Mouse (Mus musculus) embryonic facial prominence, embryonic 10.5 days (tissue): Measurements from ENCODE around the gene Rbms3. TPM values are rescaled to one million over a fixed set of nuclear protein-coding genes. Genes with fewer than 3 reads are reported as not detected.

Source experiments
- DNase-seq: peaks from one replicate; pipeline ENCODE4 v3.0.0-alpha.2; 2017; ENCODE audit warnings: low spot score
- H3K27ac ChIP-seq: fragments of 300-500 bp; sonication (generic); replicated peaks from 2 replicates; pipeline ENCODE4 v1.5.1; 2016; ENCODE audit warnings: mild to moderate bottlenecking
- H3K27me3 ChIP-seq: fragments of 300-500 bp; sonication (generic); replicated peaks from 2 replicates; pipeline ENCODE4 v1.6.1; 2016; ENCODE audit warnings: low read depth, mild to moderate bottlenecking; ENCODE audit not compliant: poor library complexity, severe bottlenecking
- H3K36me3 ChIP-seq: fragments of 300-500 bp; sonication (generic); replicated peaks from 2 replicates; pipeline ENCODE4 v1.6.1; 2016; ENCODE audit warnings: mild to moderate bottlenecking, moderate library complexity
- H3K4me1 ChIP-seq: fragments of 300-500 bp; sonication (generic); 2 replicates; pipeline ENCODE4 v1.6.1; 2016
- H3K4me3 ChIP-seq: fragments of 300-500 bp; sonication (generic); 2 replicates; pipeline ENCODE4 v1.5.1; 2016; ENCODE audit warnings: mild to moderate bottlenecking, moderate library complexity
- H3K9me3 ChIP-seq: fragments of 300-500 bp; sonication (generic); 2 replicates; pipeline ENCODE4 v1.6.1; 2016; ENCODE audit warnings: mild to moderate bottlenecking
- WGBS: fragments of 180-500 bp; shearing (Covaris S2); methylation state at CpG from one replicate; pipeline ENCODE4 v1.1.7; 2016; 5-methylcytosine and 5-hydroxymethylcytosine counted together
- polyA plus RNA-seq: library from polyadenylated mRNA; unstranded; fragments of >200 nt; fragmentation: Nextera tagmentation; extraction: Ambion mirVana; gene quantifications from 2 replicates; pipeline ENCODE4 v1.2.1, GENCODE M21; 2016

Rbms3 gene
- polyA plus RNA-seq, 1 experiment from 2014 or later, result 29.9 TPM

DNA sequence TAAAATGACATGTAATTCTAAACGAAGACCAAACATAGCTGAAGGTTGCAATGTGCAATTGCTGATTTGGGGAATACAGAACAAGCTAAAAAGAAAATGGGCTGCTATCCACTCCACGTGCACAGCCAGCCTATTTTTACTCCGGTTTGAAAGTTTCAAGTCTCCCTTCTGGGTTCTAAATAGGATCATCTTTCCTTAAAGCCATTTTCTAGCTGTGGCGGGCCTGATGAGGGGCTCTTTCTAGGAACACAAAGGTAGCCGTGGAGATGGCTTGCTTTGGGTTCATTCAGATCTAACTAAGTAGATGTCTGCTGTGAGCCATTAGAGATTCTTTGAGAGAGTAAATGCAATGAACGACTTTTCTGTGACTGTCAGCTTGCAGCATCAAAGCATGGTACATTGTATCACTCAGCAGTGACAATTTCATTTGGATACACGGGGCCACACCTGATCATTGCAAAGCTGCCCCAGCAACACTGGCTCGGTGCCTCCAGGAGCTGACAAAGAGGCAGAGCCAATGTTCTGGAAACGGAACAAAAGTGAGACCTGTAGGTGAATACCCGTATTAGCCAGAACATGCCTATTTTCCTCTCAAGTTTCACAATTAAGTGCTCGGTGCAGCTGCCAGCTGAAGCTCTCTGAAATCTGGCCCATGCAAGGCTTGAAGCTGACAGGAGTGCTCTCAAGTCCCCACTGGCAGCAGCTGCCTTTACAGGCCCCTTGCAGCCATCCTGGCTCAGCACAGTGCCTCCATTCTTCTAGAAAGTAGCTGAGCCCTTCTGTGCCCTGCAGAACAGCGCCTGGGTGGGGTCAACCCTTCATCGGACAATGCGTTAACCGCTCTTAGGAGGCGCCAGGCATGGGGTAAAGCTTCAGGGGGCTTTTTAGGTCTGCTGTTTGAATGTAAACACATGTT is 822.3 kb downstream of the Rbms3 start:
- Histone ChIP-seq H3K27me3 (no peaks in the 10 kb centered on the region), H3K36me3 (no peaks in the 10 kb centered on the region), H3K9me3 (no peaks in the 10 kb centered on the region), H3K4me3 (0 out of 2 replicates have a peak overlapping the region, but pooled peaks have one; percentile 23), H3K27ac (peak overlapping the region; percentile 83), H3K4me1 (peaks cover 28% of the 10 kb centered on the region)
- WGBS, result 20% methylated on average over 16 of the region's 16 CpGs
- peak; percentile 76 for DNase-seq

DNA sequence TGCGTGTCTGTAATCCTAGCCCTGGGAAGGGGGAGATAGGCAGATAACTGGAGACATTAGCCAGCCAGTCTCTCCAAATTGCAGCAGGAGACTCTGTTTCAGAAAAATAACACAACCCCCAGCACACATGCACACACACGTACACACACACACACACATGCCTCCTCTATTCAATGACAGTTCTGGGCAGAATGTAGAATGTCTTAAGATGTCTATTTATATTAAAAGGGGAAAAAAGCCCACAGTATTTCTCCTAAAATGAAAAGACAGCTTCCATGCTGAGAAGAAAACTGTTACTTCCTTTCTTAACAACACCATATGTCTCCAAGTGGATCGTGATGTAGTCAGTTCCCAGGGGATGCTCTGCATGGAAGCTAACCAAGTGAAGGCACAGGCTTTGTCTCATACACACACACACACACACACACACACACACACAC is 826.4 kb downstream of the Rbms3 start:
- Histone ChIP-seq H3K4me1 (peaks cover 18% of the 10 kb centered on the region), H3K9me3 (no peaks in the 10 kb centered on the region), H3K27me3 (no peaks in the 10 kb centered on the region), H3K4me3 (no peak overlapping the region), H3K27ac (no peak overlapping the region), H3K36me3 (no peaks in the 10 kb centered on the region)
- DNase-seq, result no peak
- WGBS, result 82% methylated on average over 3 of the region's 3 CpGs

DNA sequence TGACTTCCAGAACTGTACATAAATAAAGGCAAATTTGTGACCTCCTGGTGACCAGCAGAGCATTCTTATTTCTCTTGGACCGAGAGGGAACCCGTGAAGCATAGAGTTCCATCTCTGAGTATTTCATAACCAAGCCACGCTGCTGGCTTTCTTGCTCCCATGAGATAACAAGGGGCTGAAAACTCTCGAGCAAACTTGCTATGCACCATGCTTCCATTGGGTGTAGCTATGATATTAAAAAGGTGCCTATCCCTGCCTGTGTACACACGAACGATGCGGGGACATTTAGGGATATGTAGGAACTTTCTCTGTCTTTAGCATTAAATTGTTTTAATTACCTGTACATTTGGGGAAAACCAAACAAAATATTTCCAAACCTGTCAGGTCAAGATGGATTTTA is 827.1 kb downstream of the Rbms3 start:
- peaks cover 11% of the 10 kb centered on the region for H3K4me1 ChIP-seq
- no peaks in the 10 kb centered on the region for H3K36me3 ChIP-seq
- no peaks in the 10 kb centered on the region for H3K27me3 ChIP-seq
- WGBS, result 85% methylated on average over 7 of the region's 7 CpGs
- H3K4me3 ChIP-seq, result no peak overlapping the region
- no peaks in the 10 kb centered on the region for H3K9me3 ChIP-seq
- DNase-seq, result no peak
- H3K27ac ChIP-seq, result no peak overlapping the region

DNA sequence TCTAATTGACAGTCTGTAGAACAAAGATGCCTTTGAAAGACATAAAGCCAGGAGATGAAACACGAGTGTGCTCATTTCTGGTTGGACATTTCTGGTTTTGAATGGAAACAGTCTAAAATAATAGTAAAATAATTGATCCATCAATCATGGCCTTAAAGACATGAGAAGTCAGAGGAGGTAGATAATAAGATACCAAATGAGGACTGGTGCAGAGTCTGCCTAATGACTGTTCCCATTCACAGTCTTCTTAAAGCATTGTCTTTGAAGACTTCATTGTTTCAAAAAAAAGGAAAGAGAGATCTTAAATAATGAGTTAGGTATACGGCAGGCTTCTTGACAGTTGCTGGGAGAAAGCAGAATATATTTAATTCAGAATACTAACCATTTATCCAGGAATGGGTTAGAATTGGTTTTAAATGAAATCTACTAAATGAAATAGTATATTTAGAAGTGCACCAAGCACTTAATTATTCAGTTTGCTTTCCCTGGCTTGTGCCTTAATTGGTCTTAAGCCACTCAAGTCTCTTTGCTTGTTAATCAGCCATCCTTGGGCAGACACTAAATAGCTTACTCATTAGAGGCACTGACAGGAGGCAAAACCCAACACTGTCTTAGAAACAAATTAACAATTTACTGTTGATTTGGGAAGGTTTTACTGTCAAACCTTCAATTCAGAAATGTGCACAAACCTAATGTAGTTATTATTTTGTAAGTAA is 834.3 kb downstream of the Rbms3 start:
- H3K9me3 ChIP-seq, result no peaks in the 10 kb centered on the region
- H3K36me3 ChIP-seq, result no peaks in the 10 kb centered on the region
- H3K27ac ChIP-seq, result no peak overlapping the region
- no peaks in the 10 kb centered on the region for H3K4me1 ChIP-seq
- WGBS, result 63% methylated on average over 2 of the region's 2 CpGs
- no peak overlapping the region for H3K4me3 ChIP-seq
- H3K27me3 ChIP-seq, result no peaks in the 10 kb centered on the region
- no peak for DNase-seq

DNA sequence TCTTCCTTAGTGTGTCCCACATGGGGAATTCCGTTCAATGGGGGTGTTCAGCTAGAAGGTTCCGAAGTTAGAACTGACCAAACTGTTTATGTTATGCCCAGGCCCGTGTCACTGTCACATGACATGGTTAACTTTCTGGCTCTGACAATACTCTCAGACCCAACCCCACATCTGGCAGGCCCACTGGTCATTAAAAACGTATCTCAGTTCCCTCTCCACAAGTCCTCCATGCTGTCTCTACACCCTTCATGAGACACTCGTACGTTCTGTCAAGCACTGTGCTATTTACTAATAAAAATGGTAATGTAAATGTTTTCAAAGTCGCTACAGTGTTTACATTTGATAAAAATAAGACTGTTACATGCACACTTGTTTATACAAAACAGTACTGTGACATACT is 837.9 kb downstream of the Rbms3 start:
- 0 out of 2 replicates have a peak, but pooled peaks cover 3% of the 10 kb centered on the region for H3K9me3 ChIP-seq
- no peaks in the 10 kb centered on the region for H3K36me3 ChIP-seq
- no peak overlapping the region for H3K4me3 ChIP-seq
- H3K27me3 ChIP-seq, result no peaks in the 10 kb centered on the region
- peaks cover 9% of the 10 kb centered on the region; the same call in 1 of the 2 replicates for H3K4me1 ChIP-seq
- H3K27ac ChIP-seq, result no peak overlapping the region
- DNase-seq, result no peak
- WGBS, result 88% methylated on average over 7 of the region's 7 CpGs

DNA sequence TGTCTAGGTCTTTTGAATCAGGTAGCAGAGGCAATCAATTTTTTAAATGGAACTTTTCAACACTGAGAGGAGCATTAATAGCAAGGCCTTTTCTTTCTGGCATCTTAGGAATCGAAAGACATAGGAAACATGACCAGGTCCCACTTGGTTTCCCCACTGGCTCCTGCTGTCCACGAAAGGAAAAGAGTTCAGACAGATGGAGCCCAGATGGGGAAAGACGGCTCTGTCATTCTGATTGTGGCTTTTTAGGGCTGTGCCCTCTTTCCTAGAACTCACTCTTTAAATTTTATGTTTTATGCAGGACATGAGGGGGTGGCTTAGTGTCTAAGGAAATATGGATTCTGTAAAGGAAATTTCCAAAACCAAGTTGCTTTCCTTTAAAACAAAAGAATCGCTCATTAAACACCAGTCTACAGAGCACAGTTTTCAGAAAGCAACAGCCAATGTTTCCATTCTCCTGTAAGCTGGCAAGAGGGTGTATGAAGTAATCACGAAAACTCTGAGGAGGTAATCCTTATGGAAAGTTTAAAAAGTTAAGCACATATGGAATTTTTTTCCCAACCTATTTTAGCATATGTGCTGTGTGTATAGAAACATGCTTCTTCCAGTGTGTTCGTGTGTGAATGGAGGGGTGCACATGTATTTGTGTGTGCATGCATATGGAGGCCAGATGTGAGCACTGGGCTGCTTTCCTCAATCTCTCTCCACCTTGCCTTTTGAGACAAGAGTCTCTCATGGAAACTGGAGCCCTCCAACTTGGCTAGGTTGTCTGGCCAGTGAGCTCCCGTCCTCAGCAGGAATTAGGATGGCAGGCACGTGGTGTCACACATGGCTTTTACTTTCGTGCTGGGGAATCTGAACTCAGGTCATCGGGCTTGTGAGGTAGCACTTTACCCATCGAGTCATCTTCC is 843.3 kb downstream of the Rbms3 start:
- 0 out of 2 replicates have a peak, but pooled peaks cover 3% of the 10 kb centered on the region for H3K9me3 ChIP-seq
- H3K4me1 ChIP-seq, result peaks cover 9% of the 10 kb centered on the region
- H3K36me3 ChIP-seq, result no peaks in the 10 kb centered on the region
- no peak overlapping the region for H3K4me3 ChIP-seq
- H3K27ac ChIP-seq, result no peak overlapping the region; the same call in 1 of the 2 replicates
- WGBS, result 63% methylated on average over 11 of the region's 11 CpGs
- peak; percentile 41 for DNase-seq
- H3K27me3 ChIP-seq, result no peaks in the 10 kb centered on the region

DNA sequence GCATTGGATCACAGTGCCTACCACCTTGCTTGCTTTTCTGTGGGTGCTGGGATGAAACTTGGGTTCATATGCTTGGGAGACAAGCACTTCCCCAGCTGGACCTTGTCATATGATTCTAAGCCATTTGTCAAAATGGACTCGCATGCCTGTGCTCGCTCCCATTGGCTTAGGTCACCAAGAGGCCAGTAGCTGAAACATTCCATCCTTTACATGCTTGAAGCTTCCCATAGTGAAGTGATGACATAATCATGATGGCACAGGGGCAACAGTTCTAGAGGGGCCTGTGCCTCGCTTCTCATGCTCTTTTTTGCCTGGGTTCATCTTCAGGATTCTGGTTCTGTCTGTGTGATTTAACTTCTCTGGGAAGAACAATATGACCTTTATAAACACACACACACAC is 857.9 kb downstream of the Rbms3 start:
- WGBS, result 78% methylated on average over 3 of the region's 3 CpGs
- Histone ChIP-seq H3K27me3 (no peaks in the 10 kb centered on the region), H3K36me3 (no peaks in the 10 kb centered on the region), H3K9me3 (no peaks in the 10 kb centered on the region), H3K4me3 (no peak overlapping the region), H3K27ac (no peak overlapping the region), H3K4me1 (peaks cover 15% of the 10 kb centered on the region)
- DNase-seq, result no peak

DNA sequence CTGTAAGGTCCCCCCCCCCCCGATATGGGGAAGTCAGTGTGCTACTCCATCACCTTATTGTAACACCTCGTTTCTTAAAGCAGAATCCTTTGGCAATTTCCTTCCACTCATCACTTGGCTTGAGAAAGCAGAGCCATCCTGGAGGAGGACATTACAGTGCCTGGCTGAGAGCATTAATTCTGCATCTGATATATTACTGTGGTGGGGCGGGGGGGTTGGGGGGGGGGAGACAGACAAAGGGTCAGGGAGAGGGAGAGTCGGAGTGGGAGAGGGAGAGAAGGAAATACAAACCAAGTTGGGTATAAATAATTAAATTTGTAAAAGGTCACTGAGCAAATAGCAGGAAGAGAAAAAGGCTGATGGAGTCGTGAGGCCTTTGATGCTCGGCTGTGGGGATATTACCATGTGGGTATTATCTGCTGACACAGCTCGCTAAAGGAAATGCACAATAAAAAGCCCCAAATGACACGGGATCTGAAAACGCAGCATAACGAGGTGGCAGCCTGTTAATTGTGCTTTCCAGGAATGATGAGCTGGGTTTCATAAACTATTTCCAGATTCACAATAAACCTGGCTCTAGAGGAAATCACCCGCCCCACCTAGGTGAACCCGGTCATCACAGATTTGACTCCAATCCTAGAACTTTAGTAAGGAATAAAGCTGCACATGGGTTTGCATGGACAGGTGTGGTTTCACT is 860.2 kb downstream of the Rbms3 start:
- Histone ChIP-seq H3K27ac (no peak overlapping the region), H3K36me3 (no peaks in the 10 kb centered on the region), H3K9me3 (no peaks in the 10 kb centered on the region), H3K4me1 (peaks cover 15% of the 10 kb centered on the region), H3K27me3 (no peaks in the 10 kb centered on the region), H3K4me3 (no peak overlapping the region)
- 59% methylated on average over 12 of the region's 12 CpGs for WGBS
- no peak for DNase-seq

DNA sequence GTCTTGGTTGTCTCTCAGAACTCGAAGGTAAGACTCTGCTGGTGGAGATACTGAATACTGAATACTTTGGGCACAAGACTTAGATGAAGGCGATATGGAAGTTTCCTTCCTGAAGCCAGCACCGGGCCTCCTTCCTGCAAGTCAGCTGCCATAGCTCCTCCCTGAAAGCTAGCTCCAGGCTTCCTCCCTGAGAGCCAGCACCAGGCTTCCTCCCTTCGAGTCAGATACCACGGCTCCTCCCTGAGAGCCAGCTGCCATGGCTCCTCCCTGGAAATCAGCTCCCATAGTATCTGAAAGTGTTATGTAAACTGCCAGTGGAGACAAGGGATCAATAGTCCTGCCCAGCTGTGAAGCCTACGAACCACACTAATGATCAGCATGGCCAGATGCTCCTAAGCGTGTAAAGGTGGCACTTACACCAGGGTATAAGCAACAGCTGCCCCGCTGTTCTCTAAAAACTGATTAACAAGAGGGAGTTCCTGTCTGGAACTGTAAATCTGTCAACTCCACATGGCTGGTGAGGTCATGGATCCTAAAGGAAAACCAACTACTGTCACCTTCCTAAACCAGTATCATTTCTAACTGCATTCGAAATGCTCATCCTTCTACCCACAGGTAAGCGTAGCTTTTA is 867.2 kb downstream of the Rbms3 start:
- Histone ChIP-seq H3K27me3 (no peaks in the 10 kb centered on the region), H3K27ac (peak overlapping the region; percentile 35; the same call in 1 of the 2 replicates), H3K4me1 (peaks cover 12% of the 10 kb centered on the region), H3K36me3 (no peaks in the 10 kb centered on the region), H3K9me3 (no peaks in the 10 kb centered on the region), H3K4me3 (no peak overlapping the region)
- 70% methylated on average over 10 of the region's 10 CpGs for WGBS
- no peak for DNase-seq

DNA sequence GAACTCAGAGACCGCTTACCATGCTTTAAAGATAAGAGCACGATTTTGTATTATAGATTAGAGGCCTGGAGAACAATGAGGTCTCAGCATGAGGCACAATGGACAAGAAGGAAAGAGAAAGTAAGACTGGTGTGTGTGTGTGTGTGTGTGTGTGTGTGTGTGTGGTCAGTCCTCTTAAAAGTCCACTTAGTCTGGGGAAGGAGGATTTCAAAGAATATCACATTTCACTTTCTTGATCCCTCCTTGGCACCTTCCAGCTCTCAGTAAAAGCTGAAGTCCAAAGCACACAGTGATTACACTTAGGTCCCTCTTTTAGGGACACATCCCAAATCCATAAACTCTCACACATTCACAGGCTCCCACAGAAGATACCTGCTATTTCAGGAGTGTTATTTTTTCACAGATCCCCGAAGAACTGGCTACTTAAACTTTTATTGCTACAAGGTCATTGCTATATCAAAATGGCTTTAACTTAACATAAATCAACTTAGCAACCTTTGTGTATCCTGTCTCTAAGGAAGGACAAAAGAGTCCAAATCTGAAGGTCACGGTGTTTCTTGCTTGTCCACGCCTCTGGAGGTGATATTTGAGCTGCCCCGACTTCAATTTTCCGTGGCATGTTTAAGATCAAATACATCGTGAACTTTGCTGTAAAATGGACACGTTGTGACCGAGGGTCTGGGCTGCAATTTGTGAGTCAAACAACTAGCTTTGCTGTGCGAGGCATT is 880.7 kb downstream of the Rbms3 start:
- Histone ChIP-seq H3K27me3 (no peaks in the 10 kb centered on the region), H3K4me1 (peaks cover 13% of the 10 kb centered on the region), H3K36me3 (no peaks in the 10 kb centered on the region), H3K4me3 (no peak overlapping the region), H3K9me3 (0 out of 2 replicates have a peak, but pooled peaks cover 3% of the 10 kb centered on the region), H3K27ac (peak overlapping the region; percentile 57; the same call in 1 of the 2 replicates)
- peak; percentile 30 for DNase-seq
- 56% methylated on average over 11 of the region's 11 CpGs for WGBS

DNA sequence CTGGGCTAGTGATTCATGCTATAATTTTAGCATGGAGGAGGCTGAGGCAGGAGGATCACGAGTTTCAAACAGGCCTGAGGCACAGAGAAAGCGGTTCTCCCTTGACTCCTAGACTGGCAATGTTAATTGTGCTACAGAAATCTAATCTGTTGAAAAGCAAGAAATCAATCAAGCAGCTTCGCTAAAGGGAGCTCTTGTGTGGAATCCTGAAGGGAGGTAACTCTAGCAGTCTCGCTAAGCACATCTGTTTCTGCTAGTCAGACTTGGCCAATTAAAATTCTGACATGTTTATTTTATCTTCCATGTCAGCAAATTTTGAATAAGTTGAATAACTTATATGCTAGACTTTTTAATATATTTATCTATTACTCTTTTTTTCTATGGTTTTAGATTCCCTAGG is 881.4 kb downstream of the Rbms3 start:
- DNase-seq, result no peak
- H3K9me3 ChIP-seq, result 0 out of 2 replicates have a peak, but pooled peaks cover 3% of the 10 kb centered on the region
- 37% methylated on average over 4 of the region's 4 CpGs for WGBS

More for the DNA sequence above, 881.4 kb downstream of the Rbms3 start:
- Histone ChIP-seq H3K36me3 (no peaks in the 10 kb centered on the region), H3K27me3 (no peaks in the 10 kb centered on the region), H3K27ac (peak overlapping the region; percentile 24; the same call in 1 of the 2 replicates), H3K4me3 (no peak overlapping the region), H3K4me1 (peaks cover 13% of the 10 kb centered on the region)
